Mouse (Mus musculus): ENCODE measurements around the gene Foxl1. TPM values are rescaled to one million over a fixed set of nuclear protein-coding genes. Genes with fewer than 3 reads are reported as not detected.

Foxl1 gene
- polyA plus RNA-seq, 1 experiment, result 7.9 TPM

DNA sequence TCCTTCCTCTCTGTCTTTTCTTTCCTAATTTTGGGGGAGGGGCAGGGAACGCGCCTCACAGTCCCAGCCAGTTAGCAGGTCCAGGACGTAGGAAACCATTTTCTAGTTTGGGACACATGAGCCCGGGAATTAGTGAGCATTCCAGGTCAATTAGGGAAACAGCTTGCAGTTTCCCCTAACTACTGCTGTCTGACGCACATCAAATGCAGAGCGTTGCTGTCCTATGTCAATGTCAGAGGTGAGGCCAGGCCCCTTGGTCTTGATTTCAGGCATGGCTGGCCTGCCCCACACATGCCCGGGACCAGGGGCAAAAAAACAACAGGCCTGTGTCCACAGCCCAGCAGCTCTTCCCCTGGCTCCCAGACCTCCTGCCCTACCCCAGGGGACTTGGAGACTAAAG, 42.4 kb downstream of the Foxl1 start:
- H3K4me3 ChIP-seq (ENCODE audit: low read depth, low read length), result no peak overlapping the region
- no peak overlapping the region for H3K27ac ChIP-seq (ENCODE audit: insufficient read depth, low read depth, low read length)
- H3K27me3 ChIP-seq (ENCODE audit: control insufficient read depth, insufficient read depth, low read length), result no peaks in the 10 kb centered on the region
- TF ChIP-seq POLR2A (IDR thresholded peaks at IDR 0.05; ENCODE audit: low read depth, low read length) (no peak), CTCF (IDR thresholded peaks at IDR 0.05; ENCODE audit: extremely low read depth, insufficient read length, insufficient replicate concordance, low read depth, low read length) (no peak)
- 67% methylated on average over 7 of the region's 7 CpGs for WGBS
- H3K4me1 ChIP-seq (ENCODE audit: control insufficient read depth, insufficient read depth, insufficient read length, low read length), result no peaks in the 10 kb centered on the region
- H3K36me3 ChIP-seq (ENCODE audit: control insufficient read depth, insufficient read depth, low read length), result no peaks in the 10 kb centered on the region

DNA sequence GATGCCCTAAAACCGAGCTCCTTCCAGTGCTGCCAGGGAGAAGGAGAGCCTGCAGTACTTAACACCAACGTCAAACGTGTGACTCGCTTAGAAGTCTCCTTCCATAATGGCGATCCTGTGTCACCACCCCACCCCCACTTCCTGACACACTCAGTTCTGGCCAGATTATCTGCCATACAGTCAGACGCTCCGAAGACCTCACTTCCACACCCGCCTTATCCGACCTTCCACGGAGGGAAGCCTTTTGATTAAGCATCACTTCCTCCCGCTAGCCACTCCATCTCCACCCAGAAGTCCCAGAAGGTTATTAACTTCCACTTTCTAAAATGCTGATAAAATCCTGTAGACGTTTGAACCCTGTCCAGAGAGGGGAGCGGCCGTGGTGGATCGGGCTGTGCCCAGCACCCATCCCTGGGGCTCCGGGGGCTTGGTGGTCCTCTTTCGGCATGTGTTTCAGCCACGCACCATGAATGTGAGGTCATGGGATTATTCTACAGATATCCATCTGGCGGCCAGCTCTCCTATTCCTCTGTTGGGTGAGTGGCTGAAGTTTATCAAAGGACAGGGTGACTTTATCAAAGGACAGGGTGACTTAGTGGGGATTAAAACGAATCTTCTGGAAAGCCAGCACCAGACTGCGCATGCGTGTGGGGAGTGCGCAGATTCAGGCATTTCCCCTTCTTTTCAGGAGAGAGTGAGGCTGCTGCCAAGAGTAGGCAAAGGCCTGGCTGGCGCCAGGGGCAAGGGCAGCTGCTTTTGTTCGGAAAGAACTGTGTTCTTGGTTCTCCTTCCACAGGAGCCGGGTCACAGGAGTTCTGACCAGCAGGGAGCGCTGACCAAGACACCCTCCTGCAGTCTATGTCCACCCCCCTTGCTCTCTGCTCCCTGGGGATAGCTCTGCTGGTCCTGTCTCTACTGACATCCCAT, 43.1 kb downstream of the Foxl1 start:
- 41% methylated on average over 27 of the region's 27 CpGs for WGBS
- no peak overlapping the region for H3K4me3 ChIP-seq (ENCODE audit: low read depth, low read length)
- H3K36me3 ChIP-seq (ENCODE audit: control insufficient read depth, insufficient read depth, low read length), result no peaks in the 10 kb centered on the region
- no peaks in the 10 kb centered on the region for H3K27me3 ChIP-seq (ENCODE audit: control insufficient read depth, insufficient read depth, low read length)
- no peaks in the 10 kb centered on the region for H3K4me1 ChIP-seq (ENCODE audit: control insufficient read depth, insufficient read depth, insufficient read length, low read length)
- no peak overlapping the region for H3K27ac ChIP-seq (ENCODE audit: insufficient read depth, low read depth, low read length)
- TF ChIP-seq CTCF (IDR thresholded peaks at IDR 0.05; ENCODE audit: extremely low read depth, insufficient read length, insufficient replicate concordance, low read depth, low read length) (no peak), POLR2A (IDR thresholded peaks at IDR 0.05; ENCODE audit: low read depth, low read length) (no peak)

DNA sequence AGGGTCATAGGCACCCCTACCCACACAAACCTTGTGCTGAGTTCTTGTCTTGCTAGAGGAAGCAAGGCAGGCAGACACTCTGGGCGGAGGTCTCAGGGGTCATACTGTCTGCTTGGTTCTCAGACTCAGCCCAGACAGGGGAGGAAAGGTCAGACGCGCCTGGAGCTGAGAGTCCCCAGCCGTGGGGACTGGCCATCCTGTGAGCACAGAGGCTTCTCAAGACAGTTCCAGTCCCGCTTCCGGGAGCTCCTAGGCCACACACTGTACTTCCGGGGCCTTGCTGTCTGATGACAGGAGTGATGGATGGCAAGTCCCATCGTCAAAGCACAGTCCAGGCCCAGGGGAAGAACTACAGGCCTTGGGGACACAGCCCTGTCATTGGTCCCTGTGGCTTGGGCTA, 44.8 kb downstream of the Foxl1 start:
- Histone ChIP-seq H3K4me1 (ENCODE audit: control insufficient read depth, insufficient read depth, insufficient read length, low read length) (no peaks in the 10 kb centered on the region), H3K4me3 (ENCODE audit: low read depth, low read length) (no peak overlapping the region)
- 83% methylated on average over 8 of the region's 8 CpGs for WGBS

DNA sequence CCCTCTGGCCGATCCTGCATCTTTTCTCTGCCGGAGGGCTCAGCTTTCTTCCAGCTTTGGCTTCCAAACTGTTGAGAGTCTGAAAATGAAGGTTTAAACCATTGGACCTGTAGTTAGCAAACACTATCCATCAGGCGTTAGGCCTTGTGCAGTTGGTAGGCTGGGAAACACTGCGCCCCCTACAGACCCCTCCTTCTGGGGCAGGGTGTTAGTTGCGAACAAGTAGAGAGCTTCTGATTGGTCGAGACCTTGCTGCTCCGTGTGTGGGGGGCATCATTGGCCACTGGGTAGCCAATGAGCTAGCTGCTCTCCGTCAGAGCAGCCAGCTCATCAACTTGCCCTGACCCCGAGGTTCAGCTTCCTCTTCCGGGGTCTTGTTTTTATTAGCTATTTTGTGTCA, 46.4 kb downstream of the Foxl1 start:
- Histone ChIP-seq H3K4me1 (ENCODE audit: control insufficient read depth, insufficient read depth, insufficient read length, low read length) (no peaks in the 10 kb centered on the region), H3K4me3 (ENCODE audit: low read depth, low read length) (no peak overlapping the region), H3K27ac (ENCODE audit: insufficient read depth, low read depth, low read length) (no peak overlapping the region), H3K36me3 (ENCODE audit: control insufficient read depth, insufficient read depth, low read length) (no peaks in the 10 kb centered on the region), H3K27me3 (ENCODE audit: control insufficient read depth, insufficient read depth, low read length) (no peaks in the 10 kb centered on the region)
- WGBS, result 75% methylated on average over 10 of the region's 10 CpGs
- TF ChIP-seq POLR2A (IDR thresholded peaks at IDR 0.05; ENCODE audit: low read depth, low read length) (no peak), CTCF (IDR thresholded peaks at IDR 0.05; ENCODE audit: extremely low read depth, insufficient read length, insufficient replicate concordance, low read depth, low read length) (no peak)

More for the DNA sequence above, 44.8 kb downstream of the Foxl1 start:
- H3K36me3 ChIP-seq (ENCODE audit: control insufficient read depth, insufficient read depth, low read length), result no peaks in the 10 kb centered on the region
- H3K27ac ChIP-seq (ENCODE audit: insufficient read depth, low read depth, low read length), result no peak overlapping the region
- no peak for TF ChIP-seq CTCF (IDR thresholded peaks at IDR 0.05; ENCODE audit: extremely low read depth, insufficient read length, insufficient replicate concordance, low read depth, low read length)
- TF ChIP-seq POLR2A (IDR thresholded peaks at IDR 0.05; ENCODE audit: low read depth, low read length), result no peak
- H3K27me3 ChIP-seq (ENCODE audit: control insufficient read depth, insufficient read depth, low read length), result no peaks in the 10 kb centered on the region

DNA sequence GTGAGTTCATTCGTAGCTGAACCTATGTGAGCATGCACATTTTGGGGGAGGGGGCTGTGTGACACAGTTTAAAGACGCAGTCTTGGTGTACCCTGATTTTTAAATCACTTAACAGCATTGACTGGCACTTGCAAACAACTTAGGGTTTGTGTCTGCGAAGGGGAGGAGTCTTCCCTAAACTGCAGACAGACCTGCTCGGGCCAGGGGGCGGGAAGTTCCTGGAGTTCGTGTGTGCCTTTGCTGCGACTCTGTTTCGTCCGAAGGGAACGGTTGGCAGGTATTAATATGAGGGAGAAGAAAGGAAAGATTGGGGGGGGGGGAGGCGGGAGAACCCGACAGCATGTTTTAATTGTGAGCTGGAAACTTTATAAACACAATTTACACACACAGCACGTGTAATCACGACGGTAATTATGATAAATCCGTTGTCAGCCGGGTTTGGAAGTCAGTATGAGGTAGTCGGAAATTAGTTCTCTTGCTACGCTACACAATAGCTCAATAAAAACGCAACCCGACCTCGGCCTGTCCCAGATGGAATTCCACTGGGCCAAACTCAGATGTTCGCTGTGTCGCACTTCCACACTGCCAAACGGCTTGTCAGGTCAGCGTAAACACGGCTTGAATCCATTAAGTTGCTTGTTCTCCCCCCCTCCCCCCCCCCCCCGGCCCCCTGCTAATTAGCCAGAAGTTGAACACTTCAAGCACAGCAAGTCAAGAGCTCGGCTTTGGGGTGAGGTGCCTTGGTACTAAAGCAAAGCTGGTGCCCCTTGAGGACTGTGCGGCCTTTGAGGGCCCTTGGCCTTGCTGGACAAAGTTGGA, 47.2 kb downstream of the Foxl1 start:
- WGBS, result 42% methylated on average over 30 of the region's 30 CpGs
- no peaks in the 10 kb centered on the region for H3K4me1 ChIP-seq (ENCODE audit: control insufficient read depth, insufficient read depth, insufficient read length, low read length)
- no peak overlapping the region for H3K4me3 ChIP-seq (ENCODE audit: low read depth, low read length)
- no peak overlapping the region for H3K27ac ChIP-seq (ENCODE audit: insufficient read depth, low read depth, low read length)
- no peak for TF ChIP-seq POLR2A (IDR thresholded peaks at IDR 0.05; ENCODE audit: low read depth, low read length)
- no peak for TF ChIP-seq CTCF (IDR thresholded peaks at IDR 0.05; ENCODE audit: extremely low read depth, insufficient read length, insufficient replicate concordance, low read depth, low read length)
- H3K36me3 ChIP-seq (ENCODE audit: control insufficient read depth, insufficient read depth, low read length), result no peaks in the 10 kb centered on the region
- no peaks in the 10 kb centered on the region for H3K27me3 ChIP-seq (ENCODE audit: control insufficient read depth, insufficient read depth, low read length)

DNA sequence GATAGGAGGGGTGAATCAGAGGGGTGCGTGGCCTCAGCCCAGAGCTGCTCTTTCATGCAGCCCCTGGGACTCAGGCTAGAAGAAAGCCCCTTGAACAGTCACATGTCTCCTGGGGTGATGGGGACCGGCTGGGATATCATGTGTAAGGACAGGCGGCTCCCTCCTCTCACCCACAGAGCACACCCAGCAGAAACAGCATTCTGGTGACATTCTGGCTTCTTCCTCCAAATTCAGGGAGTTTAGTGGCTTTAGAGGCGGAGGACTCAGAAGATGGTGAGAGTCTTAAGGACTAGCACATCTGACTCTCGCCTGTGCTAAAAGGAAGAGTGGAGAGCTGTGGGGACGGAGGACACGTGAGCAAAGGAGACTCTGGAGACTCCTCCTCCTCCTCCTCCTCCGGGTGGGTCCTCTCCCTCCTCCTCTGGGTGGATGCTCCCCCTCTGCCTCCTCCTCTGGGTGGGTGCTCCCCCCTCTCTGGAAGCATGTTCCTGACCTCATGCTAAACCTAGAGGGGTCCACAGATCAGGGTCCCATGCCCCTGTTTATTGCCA, 47.9 kb downstream of the Foxl1 start:
- no peak for TF ChIP-seq POLR2A (IDR thresholded peaks at IDR 0.05; ENCODE audit: low read depth, low read length)
- Histone ChIP-seq H3K27ac (ENCODE audit: insufficient read depth, low read depth, low read length) (no peak overlapping the region), H3K4me1 (ENCODE audit: control insufficient read depth, insufficient read depth, insufficient read length, low read length) (no peaks in the 10 kb centered on the region), H3K27me3 (ENCODE audit: control insufficient read depth, insufficient read depth, low read length) (no peaks in the 10 kb centered on the region), H3K36me3 (ENCODE audit: control insufficient read depth, insufficient read depth, low read length) (no peaks in the 10 kb centered on the region), H3K4me3 (ENCODE audit: low read depth, low read length) (no peak overlapping the region)
- WGBS, result 88% methylated on average over 8 of the region's 8 CpGs

DNA sequence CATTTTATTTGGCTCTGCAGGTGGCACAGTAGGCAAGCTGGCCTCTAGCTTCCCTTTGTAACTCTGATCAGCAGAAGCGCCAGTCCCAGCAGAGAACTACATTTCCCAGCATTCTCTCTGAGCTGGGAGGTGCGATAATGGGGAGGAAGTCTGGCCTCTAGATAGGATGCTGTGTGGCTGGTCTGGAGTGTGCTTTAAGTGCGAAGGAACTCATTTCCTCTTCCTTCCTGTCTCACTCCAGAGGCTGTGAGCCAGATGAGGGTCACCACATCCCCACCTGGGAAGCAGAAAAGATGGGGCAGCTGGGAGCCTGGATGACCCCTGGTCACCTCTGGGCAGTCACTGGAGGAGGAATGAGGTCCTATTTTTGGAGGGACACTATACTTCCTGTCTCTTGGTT, 48.6 kb downstream of the Foxl1 start:
- H3K4me3 ChIP-seq (ENCODE audit: low read depth, low read length), result no peak overlapping the region
- H3K27ac ChIP-seq (ENCODE audit: insufficient read depth, low read depth, low read length), result no peak overlapping the region
- no peaks in the 10 kb centered on the region for H3K36me3 ChIP-seq (ENCODE audit: control insufficient read depth, insufficient read depth, low read length)
- TF ChIP-seq POLR2A (IDR thresholded peaks at IDR 0.05; ENCODE audit: low read depth, low read length) (no peak), CTCF (IDR thresholded peaks at IDR 0.05; ENCODE audit: extremely low read depth, insufficient read length, insufficient replicate concordance, low read depth, low read length) (no peak)
- H3K4me1 ChIP-seq (ENCODE audit: control insufficient read depth, insufficient read depth, insufficient read length, low read length), result no peaks in the 10 kb centered on the region
- H3K27me3 ChIP-seq (ENCODE audit: control insufficient read depth, insufficient read depth, low read length), result no peaks in the 10 kb centered on the region
- WGBS, result 22% methylated on average over 3 of the region's 3 CpGs

Other genes with a start within 250 kb of the Foxl1 start
- gene Foxf1, start 43.6 kb upstream of the Foxl1 start, polyA plus RNA-seq (2012; rRNA removed), result 28.2 and 49.6 TPM in 2 replicates
- 22.6 and 23.4 TPM in 2 replicates for gene Mthfsd, start 19.5 kb upstream of the Foxl1 start, polyA plus RNA-seq (2012; rRNA removed)
- gene Foxc2, start 11.8 kb upstream of the Foxl1 start, polyA plus RNA-seq (2012; rRNA removed), result 0.53 and 0.63 TPM in 2 replicates